Mouse (Mus musculus) limb, embryonic 12.5 days (tissue): ENCODE results near the gene Nuak2. TPM values are rescaled to one million over a fixed set of nuclear protein-coding genes. Genes with fewer than 3 reads are reported as not detected.

Experiments used
- ATAC-seq: fragments of 200-750 bp; cut with Nextera tagmentation; 2 replicates; pipeline ENCODE4 v1.8.0; 2017; ENCODE audit warnings: low read depth, moderate TSS enrichment; ENCODE audit not compliant: insufficient number of reproducible peaks, insufficient read depth, low FRiP score, low TSS enrichment
- H3K27ac ChIP-seq: fragments of 300-500 bp; sonication (generic); 2 replicates; pipeline ENCODE4 v1.5.1; 2016; ENCODE audit warnings: mild to moderate bottlenecking, moderate library complexity
- H3K27me3 ChIP-seq: fragments of 300-500 bp; sonication (generic); 2 replicates; pipeline ENCODE4 v1.6.1; 2016; ENCODE audit warnings: mild to moderate bottlenecking, moderate library complexity
- H3K36me3 ChIP-seq: fragments of 300-500 bp; sonication (generic); 2 replicates; pipeline ENCODE4 v1.6.1; 2016; ENCODE audit warnings: mild to moderate bottlenecking, moderate library complexity
- H3K4me1 ChIP-seq: fragments of 300-500 bp; sonication (generic); replicated peaks from 2 replicates; pipeline ENCODE4 v1.6.1; 2016
- H3K4me2 ChIP-seq: fragments of 300-500 bp; sonication (generic); 2 replicates; pipeline ENCODE4 v1.6.1; 2016; ENCODE audit warnings: mild to moderate bottlenecking, moderate library complexity
- H3K4me3 ChIP-seq: fragments of 300-500 bp; sonication (generic); replicated peaks from 2 replicates; pipeline ENCODE4 v1.5.1; 2016; ENCODE audit warnings: mild to moderate bottlenecking
- H3K9ac ChIP-seq: fragments of 300-500 bp; sonication (generic); replicated peaks from 2 replicates; pipeline ENCODE4 v1.6.1; 2016; ENCODE audit warnings: mild to moderate bottlenecking, moderate library complexity
- H3K9me3 ChIP-seq: fragments of 300-500 bp; sonication (generic); 2 replicates; pipeline ENCODE4 v1.6.1; 2016; ENCODE audit warnings: mild to moderate bottlenecking, moderate library complexity
- WGBS: fragments of 180-500 bp; shearing (Covaris S2); methylation state at CpG from one replicate; pipeline ENCODE4 v1.1.7; 2016; 5-methylcytosine and 5-hydroxymethylcytosine counted together
- polyA plus RNA-seq: library from polyadenylated mRNA; unstranded; fragments of >200 nt; fragmentation: Nextera tagmentation; extraction: Ambion mirVana; gene quantifications from 2 replicates; pipeline ENCODE4 v1.2.1, GENCODE M21; 2016

Nuak2 gene
- polyA plus RNA-seq, 1 experiment from 2014 or later = 0.63 TPM

GRCm38 (mm10) chr1:132372354-132372753 is 56.4 kb downstream of the Nuak2 start:
- H3K9ac ChIP-seq = 0 out of 2 replicates have a peak overlapping the region, but pooled peaks have one; percentile 23
- H3K4me3 ChIP-seq = no peak overlapping the region
- peaks cover 34% of the 10 kb centered on the region for H3K4me1 ChIP-seq
- H3K36me3 ChIP-seq = peaks cover 43% of the 10 kb centered on the region
- no peak overlapping the region for H3K4me2 ChIP-seq
- H3K27ac ChIP-seq = no peak overlapping the region
- WGBS = 86% methylated on average over 5 of the region's 5 CpGs
- no peaks in the 10 kb centered on the region for H3K9me3 ChIP-seq
- H3K27me3 ChIP-seq = no peaks in the 10 kb centered on the region
- no peak for ATAC-seq

- no peak overlapping the region for H3K4me3 ChIP-seq
- H3K9ac ChIP-seq = no peak overlapping the region
- no peak overlapping the region for H3K27ac ChIP-seq
- H3K4me1 ChIP-seq = peaks cover 38% of the 10 kb centered on the region
- no peak for ATAC-seq
- H3K27me3 ChIP-seq = no peaks in the 10 kb centered on the region
- H3K36me3 ChIP-seq = peaks cover 49% of the 10 kb centered on the region
- no peaks in the 10 kb centered on the region for H3K9me3 ChIP-seq
- WGBS = 89% methylated on average over 6 of the region's 6 CpGs
- H3K4me2 ChIP-seq = no peak overlapping the region
Observed at GRCm38 (mm10) chr1:132372896-132373534, 57.1 kb downstream of the Nuak2 start.

- no peak overlapping the region; the same call in 1 of the 2 replicates for H3K4me2 ChIP-seq
- H3K36me3 ChIP-seq = peaks cover 56% of the 10 kb centered on the region
Observed at GRCm38 (mm10) chr1:132374140-132374872, 58.4 kb downstream of the Nuak2 start.

GRCm38 (mm10) chr1:132374873-132375244 is 58.9 kb downstream of the Nuak2 start:
- ATAC-seq = no peak
- H3K4me1 ChIP-seq = peaks cover 38% of the 10 kb centered on the region
- H3K4me3 ChIP-seq = no peak overlapping the region
- H3K27ac ChIP-seq = peak overlapping the region; percentile 19
- no peak overlapping the region for H3K4me2 ChIP-seq
- H3K27me3 ChIP-seq = no peaks in the 10 kb centered on the region
- 71% methylated on average over 3 of the region's 3 CpGs for WGBS
- H3K9me3 ChIP-seq = no peaks in the 10 kb centered on the region
- H3K9ac ChIP-seq = no peak overlapping the region
- peaks cover 62% of the 10 kb centered on the region for H3K36me3 ChIP-seq

More at GRCm38 (mm10) chr1:132374140-132374872, 58.4 kb downstream of the Nuak2 start:
- H3K4me1 ChIP-seq = peaks cover 38% of the 10 kb centered on the region
- no peaks in the 10 kb centered on the region for H3K27me3 ChIP-seq
- WGBS = 33% methylated on average over 5 of the region's 5 CpGs
- peak overlapping the region; percentile 19; the same call in 1 of the 2 replicates for H3K27ac ChIP-seq
- H3K9ac ChIP-seq = 0 out of 2 replicates have a peak overlapping the region, but pooled peaks have one; percentile 34
- H3K9me3 ChIP-seq = no peaks in the 10 kb centered on the region
- no peak overlapping the region for H3K4me3 ChIP-seq
- peak; percentile 69 for ATAC-seq

- H3K27me3 ChIP-seq = no peaks in the 10 kb centered on the region
- no peak for ATAC-seq
Observed at GRCm38 (mm10) chr1:132375256-132375655, 59.3 kb downstream of the Nuak2 start.

GRCm38 (mm10) chr1:132376211-132377054 is 60.5 kb downstream of the Nuak2 start:
- peaks cover 66% of the 10 kb centered on the region for H3K36me3 ChIP-seq
- no peak overlapping the region for H3K4me2 ChIP-seq
- H3K27ac ChIP-seq = 0 out of 2 replicates have a peak overlapping the region, but pooled peaks have one; percentile 51
- WGBS = 59% methylated on average over 8 of the region's 8 CpGs
- no peaks in the 10 kb centered on the region for H3K27me3 ChIP-seq
- H3K4me3 ChIP-seq = no peak overlapping the region
- no peak for ATAC-seq
- H3K9ac ChIP-seq = no peak overlapping the region
- peaks cover 38% of the 10 kb centered on the region for H3K4me1 ChIP-seq
- H3K9me3 ChIP-seq = no peaks in the 10 kb centered on the region

More at GRCm38 (mm10) chr1:132375256-132375655, 59.3 kb downstream of the Nuak2 start:
- no peaks in the 10 kb centered on the region for H3K9me3 ChIP-seq
- H3K27ac ChIP-seq = peak overlapping the region; percentile 19
- H3K4me2 ChIP-seq = no peak overlapping the region
- no peak overlapping the region for H3K9ac ChIP-seq
- 38% methylated on average over 4 of the region's 4 CpGs for WGBS
- no peak overlapping the region for H3K4me3 ChIP-seq
- peaks cover 66% of the 10 kb centered on the region for H3K36me3 ChIP-seq
- peaks cover 38% of the 10 kb centered on the region for H3K4me1 ChIP-seq

DNA sequence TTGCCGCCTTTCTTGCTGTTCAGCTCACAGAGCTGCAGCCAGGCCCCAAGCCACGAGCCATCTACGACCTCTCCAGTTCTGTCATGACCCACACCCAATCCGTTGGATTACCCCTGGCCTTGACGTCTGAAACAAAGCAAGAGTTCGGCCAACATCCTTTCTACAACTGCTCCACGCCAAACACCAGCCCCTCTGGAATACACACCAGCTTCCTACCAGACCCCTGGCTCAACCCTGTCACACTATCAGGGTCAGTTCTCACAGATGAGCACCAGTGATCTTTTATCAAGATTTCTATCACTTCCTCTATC is 61.1 kb downstream of the Nuak2 start:
- Histone ChIP-seq H3K4me1 (peaks cover 38% of the 10 kb centered on the region), H3K27ac (0 out of 2 replicates have a peak overlapping the region, but pooled peaks have one; percentile 51), H3K4me2 (no peak overlapping the region), H3K27me3 (no peaks in the 10 kb centered on the region), H3K9ac (no peak overlapping the region), H3K36me3 (peaks cover 62% of the 10 kb centered on the region), H3K4me3 (no peak overlapping the region), H3K9me3 (no peaks in the 10 kb centered on the region)
- 57% methylated on average over 7 of the region's 7 CpGs for WGBS
- ATAC-seq = no peak

- Histone ChIP-seq H3K4me1 (peaks cover 38% of the 10 kb centered on the region), H3K27ac (no peak overlapping the region), H3K36me3 (peaks cover 57% of the 10 kb centered on the region), H3K9ac (no peak overlapping the region), H3K4me3 (no peak overlapping the region), H3K4me2 (no peak overlapping the region), H3K27me3 (no peaks in the 10 kb centered on the region), H3K9me3 (no peaks in the 10 kb centered on the region)
- whole genome bisulfite sequencing = 86% methylated on average over 3 of the region's 3 CpGs
- ATAC-seq = no peak
Observed at GRCm38 (mm10) chr1:132377811-132378210, 61.9 kb downstream of the Nuak2 start.

- ATAC-seq = no peak
- Histone ChIP-seq H3K9me3 (no peaks in the 10 kb centered on the region), H3K4me2 (no peak overlapping the region), H3K4me1 (peaks cover 32% of the 10 kb centered on the region), H3K9ac (no peak overlapping the region), H3K27ac (no peak overlapping the region), H3K4me3 (no peak overlapping the region), H3K36me3 (peaks cover 46% of the 10 kb centered on the region), H3K27me3 (no peaks in the 10 kb centered on the region)
- 85% methylated on average over 27 of the region's 27 CpGs for whole genome bisulfite sequencing
Observed at GRCm38 (mm10) chr1:132380550-132381100, 64.7 kb downstream of the Nuak2 start.

DNA sequence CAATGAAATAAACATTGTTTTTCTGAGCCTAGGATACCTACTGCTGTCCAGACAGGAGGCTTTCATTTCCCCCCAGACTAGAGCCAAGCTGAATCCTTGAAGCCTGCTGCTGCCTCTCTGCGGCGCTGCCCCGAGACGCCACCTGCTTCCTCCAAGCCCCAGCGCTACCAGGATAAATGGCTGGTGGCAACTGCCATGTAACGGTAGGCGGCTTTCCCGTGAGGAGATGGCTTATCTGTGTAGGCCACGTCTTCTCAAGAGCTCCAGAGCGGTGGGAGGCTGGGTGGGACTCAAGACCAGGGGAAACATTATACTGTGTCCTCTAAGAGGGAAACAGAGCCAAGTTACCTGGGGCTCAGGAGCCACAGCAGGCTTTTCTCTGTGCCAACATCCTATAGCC is 66.0 kb downstream of the Nuak2 start:
- Histone ChIP-seq H3K9ac (no peak overlapping the region), H3K27me3 (no peaks in the 10 kb centered on the region), H3K27ac (no peak overlapping the region), H3K4me2 (no peak overlapping the region), H3K4me1 (peaks cover 26% of the 10 kb centered on the region), H3K9me3 (no peaks in the 10 kb centered on the region), H3K4me3 (no peak overlapping the region), H3K36me3 (peaks cover 46% of the 10 kb centered on the region)
- 77% methylated on average over 10 of the region's 10 CpGs for WGBS
- no peak for ATAC-seq
